Mouse (Mus musculus) embryo, embryonic 10.5 days (tissue): ENCODE results near the gene Mrpl35.
"Not testable (repeated sequence)": the region's sequence is repeated elsewhere in the genome, so short reads cannot be mapped to it uniquely, and the experiment has no call there.

Experiments used
- DNase-seq: peaks from one replicate; pipeline ENCODE4 v3.0.0-alpha.2; 2015; ENCODE audit warnings: low spot score

Mrpl35 gene

DNA sequence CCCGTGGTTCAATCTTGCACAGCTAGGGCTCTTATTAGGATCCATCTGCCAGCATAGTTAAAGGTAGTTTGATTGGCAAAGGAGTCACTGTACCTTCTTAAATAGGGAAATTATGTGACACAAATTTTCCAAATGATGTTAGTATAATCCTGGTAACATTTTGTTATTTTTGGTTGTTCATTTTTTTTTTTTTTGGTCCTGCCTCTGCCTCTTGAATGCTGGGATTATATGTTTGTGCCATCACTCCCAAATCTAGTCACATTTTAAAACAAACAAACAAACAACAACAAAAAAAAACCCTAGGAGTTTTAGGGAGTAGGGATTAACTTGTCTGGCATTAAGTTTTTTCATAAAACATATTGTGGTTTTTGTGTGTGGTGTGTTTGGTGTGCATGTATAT, at the start of gene Mrpl35:
Gene Mrpl35 (minus strand): TSS at position 101 of the 400 bp plus-strand sequence.
- DNase-seq = no peak

GRCm38 (mm10) chr6:71871396-71871795, 44.6 kb upstream of the Mrpl35 start:
- DNase-seq = no peak

DNA sequence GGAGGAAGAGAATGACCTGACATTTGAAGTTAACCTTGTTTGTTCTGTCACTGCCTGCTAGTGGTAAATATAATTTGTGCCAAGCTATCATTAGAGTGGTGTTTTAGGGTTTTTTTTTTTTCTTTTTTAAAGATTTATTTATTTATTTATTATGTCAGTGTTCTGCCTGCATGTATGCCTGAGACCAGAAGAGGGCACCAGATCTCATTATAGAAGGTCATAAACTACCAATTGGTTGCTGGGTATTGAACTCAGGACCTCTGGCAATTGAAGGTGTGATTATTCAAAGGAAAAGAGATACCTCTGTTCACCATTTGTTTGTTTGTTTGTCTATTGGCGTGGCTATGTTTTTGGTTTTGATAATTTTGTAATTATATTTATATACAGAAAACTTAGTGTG, 42.0 kb upstream of the Mrpl35 start:
- peak; percentile 42 for DNase-seq

DNA sequence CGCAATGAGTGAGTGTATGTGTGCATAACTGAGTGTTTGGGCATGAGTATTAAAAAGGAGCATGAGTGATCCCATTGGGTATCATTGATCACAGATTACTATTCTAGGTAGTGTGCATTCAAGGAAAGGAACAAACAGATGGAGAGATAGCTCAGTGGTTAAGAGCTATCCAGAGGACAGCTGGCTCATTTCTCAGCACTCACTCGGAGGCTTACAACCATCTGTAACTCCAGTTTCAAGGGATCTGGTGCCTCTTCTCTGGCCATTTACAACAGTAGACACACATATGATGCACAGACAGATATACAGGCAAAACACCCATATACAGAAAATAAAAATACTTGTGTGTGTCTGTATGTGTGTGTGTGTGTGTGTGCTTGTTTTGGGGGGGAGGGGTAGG, 41.0 kb upstream of the Mrpl35 start:
- DNase-seq = no peak

DNA sequence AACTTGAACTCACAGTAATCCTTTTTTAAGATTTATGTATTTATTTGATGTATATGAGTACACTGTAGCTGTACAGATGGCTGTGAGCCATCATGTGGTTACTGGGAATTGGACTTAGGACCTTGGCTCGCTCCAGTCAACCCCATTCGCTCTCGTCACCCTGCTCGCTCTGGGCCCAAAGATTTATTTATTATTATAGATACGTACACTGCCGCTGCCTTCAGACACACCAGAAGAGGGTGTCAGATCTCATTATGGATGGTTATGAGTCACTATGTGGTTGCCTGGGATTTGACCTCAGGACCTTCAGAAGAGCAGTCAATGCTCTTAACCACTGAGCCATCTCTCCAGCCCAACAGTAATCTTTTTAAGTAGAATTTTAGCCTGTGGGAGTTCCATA, 20.1 kb upstream of the Mrpl35 start:
- not testable (repeated sequence) for DNase-seq

DNA sequence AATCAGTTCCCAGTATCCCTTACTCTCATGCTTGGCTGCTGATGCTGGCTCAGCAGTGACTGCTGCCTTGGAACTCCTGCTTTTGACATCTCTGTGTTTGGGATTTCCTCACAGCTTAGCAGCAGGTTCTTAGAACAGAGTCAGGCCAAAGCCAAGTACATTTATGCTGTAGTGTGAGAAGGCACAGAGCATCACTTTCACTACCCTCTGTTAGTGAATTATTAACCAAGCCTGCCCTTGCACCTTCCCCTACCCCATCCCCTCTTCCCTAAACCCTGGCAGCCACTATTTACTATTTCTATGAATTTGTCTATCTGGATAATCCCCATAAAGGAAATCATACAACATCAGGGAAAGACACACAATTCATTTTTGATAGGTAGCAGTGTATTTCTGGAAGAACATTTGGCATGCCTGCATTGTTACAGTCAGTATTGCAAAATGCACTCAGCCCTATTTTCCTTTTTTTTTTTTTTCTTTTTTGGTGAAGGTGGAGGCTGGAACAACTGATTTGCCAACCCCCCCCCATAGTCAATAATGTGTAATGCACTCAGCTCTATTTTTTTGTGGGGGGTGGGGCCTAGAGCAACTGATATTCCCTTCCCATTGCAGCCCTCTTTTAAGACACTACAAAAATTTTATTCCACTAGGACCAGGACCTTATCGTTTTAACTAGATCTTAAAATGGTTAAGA, 14.0 kb upstream of the Mrpl35 start:
- DNase-seq = no peak

DNA sequence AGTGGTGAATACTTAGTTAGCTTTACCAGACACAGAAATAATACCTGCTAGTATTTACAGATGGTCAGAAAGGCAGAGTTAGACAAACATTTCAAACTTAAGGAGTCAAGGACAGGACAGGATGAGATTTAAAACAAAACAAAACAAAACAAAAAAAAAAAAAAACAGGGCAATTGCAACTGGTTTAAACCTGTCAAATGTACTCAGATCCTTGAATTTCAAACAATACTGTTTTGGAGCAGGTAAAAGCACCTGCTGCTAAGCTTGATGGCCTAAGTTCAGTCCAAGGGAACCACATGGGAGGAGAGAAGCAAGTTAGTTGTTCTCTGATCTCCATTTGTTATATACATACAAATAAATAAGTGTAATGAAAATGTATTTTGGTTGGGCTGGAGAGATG, 13.0 kb upstream of the Mrpl35 start:
- no peak for DNase-seq

DNA sequence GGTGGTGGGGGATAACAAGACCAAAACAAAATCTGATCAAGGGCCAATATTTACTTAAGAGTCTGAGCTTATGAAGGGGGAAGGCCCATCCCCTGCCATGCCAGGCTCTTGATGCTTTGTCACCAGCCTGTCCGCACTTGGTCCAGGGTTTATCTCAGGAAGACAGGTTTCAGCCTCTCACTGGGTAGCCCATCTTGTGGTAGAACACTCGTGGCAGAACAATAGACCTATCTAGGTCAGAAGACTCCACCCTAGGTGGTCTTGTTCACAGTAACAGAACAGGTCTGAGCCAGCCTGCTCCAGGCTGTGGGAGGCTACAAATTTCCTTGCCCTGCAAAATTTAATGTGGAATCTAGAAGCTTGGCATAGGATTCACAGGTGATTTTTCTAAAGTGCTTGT, 10.0 kb upstream of the Mrpl35 start:
- no peak for DNase-seq

DNA sequence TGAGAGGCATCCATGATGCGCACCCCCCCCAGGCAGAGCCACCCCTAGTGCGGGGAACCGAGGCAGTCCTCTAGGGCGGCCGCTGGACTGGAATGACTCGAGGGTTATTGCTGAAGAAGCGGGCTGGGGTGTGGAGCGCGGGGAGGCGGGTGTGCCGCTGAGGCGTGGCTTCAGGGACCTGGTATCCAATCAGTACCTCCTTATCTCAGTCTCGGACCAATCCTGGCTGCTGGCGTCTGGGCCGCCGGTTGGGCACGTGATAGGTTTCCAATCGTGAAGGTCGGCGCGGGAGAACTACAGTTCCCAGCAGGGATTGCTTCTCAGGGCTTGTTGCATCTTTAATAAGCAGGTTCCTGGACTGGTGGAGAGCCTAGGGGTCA, 4.8 kb upstream of the Mrpl35 start:
- DNase-seq = peak; percentile 98

GRCm38 (mm10) chr6:71830690-71831580, 4.2 kb upstream of the Mrpl35 start, which contains the start of gene Immt:
TSS of gene Immt (plus strand) at chr6:71831331.
- DNase-seq = peak; percentile 97

- DNase-seq = no peak
These were observed 3.0 kb upstream of the Mrpl35 start for GRCm38 (mm10) chr6:71829768-71830167.

DNA sequence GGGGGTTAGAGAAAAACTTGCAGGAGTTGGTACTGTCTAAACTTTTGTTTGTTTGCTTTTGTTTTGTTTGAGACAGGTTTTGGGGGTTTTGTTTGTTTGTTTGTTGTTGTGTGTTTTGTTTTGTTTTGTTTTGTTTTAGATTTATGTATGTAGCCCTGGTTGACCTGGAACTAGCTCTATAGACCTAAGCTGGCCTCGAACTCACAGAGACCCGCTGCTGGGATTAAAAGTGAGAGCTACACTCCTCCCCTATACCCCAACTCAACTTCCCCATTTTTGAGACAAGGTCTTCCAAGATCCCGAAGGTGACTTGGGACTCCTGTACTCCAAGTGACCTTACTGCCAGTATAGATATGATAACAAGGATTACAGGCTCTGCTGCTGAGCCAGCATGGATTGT, 2.8 kb downstream of the Mrpl35 start:
- DNase-seq = no peak

DNA sequence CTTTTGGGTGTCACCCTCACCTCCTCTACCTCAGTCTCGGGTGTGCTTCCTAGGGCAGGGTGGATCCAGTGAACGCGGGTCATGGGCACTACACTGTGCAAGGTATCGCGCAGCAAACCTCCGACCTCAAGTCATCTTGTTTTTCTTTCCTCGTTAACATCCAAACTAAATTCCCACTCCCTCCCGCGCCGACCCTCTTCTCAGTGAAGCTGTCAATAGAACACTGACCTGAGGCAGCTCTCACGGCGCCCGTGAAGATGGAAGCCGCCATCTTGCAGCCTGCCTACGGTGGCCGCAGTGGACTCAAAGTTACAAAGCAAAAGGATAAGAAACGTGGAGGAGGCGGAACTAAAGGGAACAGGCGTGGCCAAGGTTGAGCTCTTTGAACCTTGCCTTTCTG, 3.3 kb downstream of the Mrpl35 start:
- peak; percentile 95 for DNase-seq

GRCm38 (mm10) chr6:71823085-71823484, 3.7 kb downstream of the Mrpl35 start:
- DNase-seq = no peak

DNA sequence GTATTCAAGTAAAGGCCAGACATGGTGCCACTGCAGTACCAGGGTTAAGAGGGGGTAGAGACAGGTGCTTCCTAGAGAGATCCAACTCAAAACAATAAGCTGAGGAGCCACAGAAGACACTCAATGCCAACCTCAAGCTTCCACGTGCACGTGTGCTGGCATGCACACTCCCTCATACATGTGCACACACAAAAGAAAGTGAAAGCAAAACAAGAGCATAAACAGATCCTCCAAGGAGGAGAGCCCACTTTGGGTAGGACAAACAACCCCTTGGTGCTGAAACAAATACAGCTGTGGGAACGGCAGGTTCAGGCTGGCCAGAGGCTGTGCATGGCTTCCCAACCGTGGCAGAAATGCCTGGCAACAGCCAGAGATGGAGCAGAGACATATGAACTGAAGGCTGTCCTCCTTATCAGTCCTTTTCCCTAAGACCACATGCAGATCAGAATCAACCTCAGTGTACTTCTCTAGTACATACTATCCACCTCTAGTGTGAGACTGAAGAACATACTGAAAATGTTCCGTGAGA, 6.9 kb downstream of the Mrpl35 start:
- no peak for DNase-seq

DNA sequence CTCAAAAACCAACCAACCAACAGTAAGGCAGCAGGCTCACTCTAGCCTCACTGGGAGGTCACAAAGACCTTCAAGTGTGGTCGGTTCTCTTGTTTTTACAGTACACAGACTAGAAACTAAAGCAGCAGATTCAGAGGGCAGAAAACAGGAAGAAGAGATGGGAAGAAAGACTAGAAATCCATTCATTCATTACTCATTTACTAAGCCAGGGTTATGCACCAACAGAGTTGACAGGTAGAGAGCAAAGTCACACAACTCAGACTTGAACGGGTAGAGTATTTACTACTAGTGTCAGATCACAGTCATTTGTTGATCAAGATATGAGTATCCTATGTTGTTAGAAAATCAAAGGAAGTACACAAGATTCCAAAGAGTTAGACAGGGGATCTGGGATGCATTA, 13.9 kb downstream of the Mrpl35 start:
- no peak for DNase-seq

DNA sequence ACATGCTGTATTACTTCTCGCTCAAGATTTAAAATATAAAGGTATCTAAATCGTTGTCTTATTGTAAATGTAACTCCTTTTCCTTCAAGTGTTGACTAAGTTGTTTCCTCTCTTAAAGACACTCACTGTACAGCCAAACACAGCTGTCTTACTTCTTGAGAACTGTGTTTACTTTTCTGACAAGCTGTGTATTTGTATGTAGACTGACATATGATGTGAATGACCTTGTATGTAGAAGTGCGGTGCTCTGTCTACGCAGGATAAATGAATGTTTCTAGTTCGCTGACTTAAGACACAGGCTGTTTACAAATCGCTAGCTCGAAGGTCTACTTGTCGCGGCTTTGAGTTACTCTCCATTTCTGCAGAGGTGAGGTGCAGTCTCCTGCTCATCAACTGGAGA, 16.9 kb downstream of the Mrpl35 start:
- no peak for DNase-seq

- DNase-seq = no peak
These were observed 20.1 kb downstream of the Mrpl35 start for GRCm38 (mm10) chr6:71806713-71807112.

DNA sequence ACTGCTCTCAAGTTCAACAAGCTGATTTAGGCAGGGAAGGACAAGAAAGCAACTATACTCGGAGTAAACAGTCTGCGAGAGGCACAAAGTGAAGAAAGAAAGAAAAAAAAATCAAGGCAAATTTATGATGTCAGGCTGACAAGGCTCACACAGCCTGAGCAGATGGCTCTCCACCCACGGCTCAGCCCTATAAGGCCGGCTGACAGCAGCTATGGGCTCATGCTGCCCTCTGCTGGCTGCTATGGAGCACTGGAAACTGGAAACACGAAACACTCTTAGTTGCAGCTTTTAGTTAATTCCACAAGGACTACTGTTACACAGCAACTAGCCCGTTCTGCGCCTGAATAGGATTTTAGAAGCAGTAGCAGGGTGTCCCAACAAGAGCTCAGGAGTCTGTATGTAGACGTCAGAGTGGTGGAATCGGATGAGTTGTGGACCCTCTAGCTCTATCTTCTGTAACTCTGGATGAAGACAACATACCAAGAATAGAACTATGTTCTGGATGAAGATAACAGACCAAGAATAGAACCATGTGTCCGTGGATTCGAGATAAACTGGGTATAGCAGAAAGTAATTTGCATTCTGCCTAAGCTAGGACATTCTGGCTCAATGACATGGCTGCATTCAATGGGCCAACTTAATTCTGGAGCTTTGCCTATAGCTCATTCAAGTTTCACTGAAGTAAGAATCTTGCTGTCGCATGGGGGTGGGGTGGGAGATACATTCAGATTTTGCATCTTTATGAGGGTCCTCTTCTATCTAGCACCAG, 22.5 kb downstream of the Mrpl35 start:
- DNase-seq = peak; percentile 89

GRCm38 (mm10) chr6:71803609-71804008, 23.2 kb downstream of the Mrpl35 start:
- DNase-seq = no peak

GRCm38 (mm10) chr6:71801714-71802094, 25.1 kb downstream of the Mrpl35 start:
- no peak for DNase-seq

DNA sequence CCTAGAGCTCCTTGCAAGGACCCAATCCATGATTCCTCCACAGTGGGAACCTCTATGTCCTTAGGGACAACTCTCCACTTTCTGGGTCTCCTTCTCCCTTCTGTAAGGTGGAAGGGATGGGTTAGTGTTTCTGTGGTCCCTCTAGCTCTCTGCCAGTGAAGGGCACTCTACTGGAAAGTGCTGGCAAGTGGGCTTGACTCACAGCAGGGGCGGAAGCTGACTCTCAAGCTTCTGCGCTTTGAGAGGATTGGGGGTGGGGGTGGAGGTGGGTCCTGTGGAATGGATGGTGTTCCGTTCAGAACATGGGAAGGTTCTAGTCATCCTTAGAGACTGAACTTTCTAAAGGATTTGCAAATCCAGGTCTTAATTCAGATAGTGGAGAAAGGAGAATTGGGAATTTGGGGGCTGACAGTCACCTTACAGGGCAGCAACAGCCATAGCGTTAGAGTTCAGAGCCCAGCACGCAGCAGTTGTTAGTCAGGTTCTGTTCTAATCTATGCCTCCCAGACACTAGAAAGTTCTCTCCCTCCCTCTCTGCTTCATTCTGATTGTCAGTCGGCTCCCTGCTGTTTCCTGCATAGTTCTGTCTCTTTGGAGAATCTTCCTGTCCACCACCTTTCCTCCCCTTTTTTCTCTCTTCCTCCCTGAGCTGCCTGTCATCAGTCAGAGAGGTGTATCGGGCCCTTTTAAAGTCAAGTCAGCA, 25.6 kb downstream of the Mrpl35 start:
- DNase-seq = no peak
